Mouse (Mus musculus) layer of hippocampus, adult 9-11 months (tissue): ENCODE data around the gene Gldc.

Experiments used
- DNase-seq: peaks from one replicate; pipeline ENCODE4 v3.0.0; 2022

Gldc gene

GRCm38 (mm10) chr19:30105045-30105842 lies 70.0 kb downstream of the Gldc start:
- DNase-seq: no peak

- no peak for DNase-seq
Measured at GRCm38 (mm10) chr19:30102620-30103019, 72.6 kb downstream of the Gldc start.

- DNase-seq: no peak
Measured at GRCm38 (mm10) chr19:30100571-30100970, 74.7 kb downstream of the Gldc start.

- no peak for DNase-seq
Measured at GRCm38 (mm10) chr19:30097039-30097438, 78.2 kb downstream of the Gldc start.

GRCm38 (mm10) chr19:30096186-30096585 lies 79.0 kb downstream of the Gldc start:
- DNase-seq: no peak

DNA sequence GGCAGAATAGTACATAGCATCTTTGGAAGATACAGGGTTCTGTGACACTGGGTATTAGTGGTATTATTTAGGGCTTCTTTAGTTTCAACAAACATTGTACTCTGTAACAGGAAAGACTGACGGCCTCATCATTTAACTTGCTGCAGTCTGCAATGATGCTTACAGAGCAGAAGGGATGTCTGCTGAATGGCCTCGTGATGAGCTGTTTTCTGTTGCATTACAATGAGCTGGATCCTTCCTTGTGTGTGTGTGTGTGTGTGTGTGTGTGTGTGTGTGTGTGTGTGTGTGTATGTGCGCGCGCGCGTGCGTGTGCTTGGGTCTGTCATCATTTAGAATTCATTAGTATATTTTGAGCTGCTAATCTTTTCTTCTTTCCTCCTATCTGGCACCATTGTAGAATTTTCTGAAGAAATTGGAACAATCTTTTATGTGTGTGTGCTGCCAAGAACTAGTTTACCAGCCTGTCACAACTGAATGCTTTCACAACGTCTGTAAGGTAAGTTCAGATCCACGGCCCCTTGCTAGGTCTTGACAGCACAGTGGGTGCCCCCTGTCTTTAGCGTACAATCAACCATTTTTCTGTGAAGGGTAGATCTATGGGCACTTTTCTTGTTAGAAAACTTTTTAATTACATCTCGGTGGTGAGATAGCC lies 83.5 kb downstream of the Gldc start:
- no peak for DNase-seq

- DNase-seq: no peak
Measured at GRCm38 (mm10) chr19:30090163-30090562, 85.1 kb downstream of the Gldc start.

GRCm38 (mm10) chr19:30065797-30066196 lies 109.4 kb downstream of the Gldc start:
- DNase-seq: peak; percentile 28

- no peak for DNase-seq
Measured at GRCm38 (mm10) chr19:30054218-30054617, 121.0 kb downstream of the Gldc start.

- DNase-seq: no peak
Measured at GRCm38 (mm10) chr19:30051479-30051878, 123.8 kb downstream of the Gldc start.

- DNase-seq: no peak
Measured at GRCm38 (mm10) chr19:30050584-30050983, 124.6 kb downstream of the Gldc start.
